Mouse (Mus musculus) liver, embryonic 14.5 days (tissue): ENCODE data around the gene Ccl6. TPM values are rescaled to one million over a fixed set of nuclear protein-coding genes. Genes with fewer than 3 reads are reported as not detected.

Experiments
- ATAC-seq: fragments of 200-750 bp; cut with Nextera tagmentation; 2 replicates; pipeline ENCODE4 v1.8.0; 2017; ENCODE audit warnings: moderate number of reproducible peaks, mild to moderate bottlenecking, moderate library complexity; ENCODE audit not compliant: insufficient read depth
- DNase-seq, 3 experiments: peaks; one replicate each; pipeline ENCODE4 v3.0.0-alpha.2; 2012 to 2013; ENCODE audit warnings: low read depth in 3 of 3, low spot score in 3 of 3
- H3K27ac ChIP-seq: fragments of 300-500 bp; sonication (generic); 2 replicates; pipeline ENCODE4 v1.5.1; 2014; ENCODE audit warnings: moderate library complexity, mild to moderate bottlenecking, control low read depth, inconsistent platforms
- H3K27me3 ChIP-seq: fragments of 300-500 bp; sonication (generic); 2 replicates; pipeline ENCODE4 v1.6.1; 2014; ENCODE audit warnings: mild to moderate bottlenecking, low read length, moderate library complexity; ENCODE audit not compliant: control insufficient read depth, insufficient read depth
- H3K36me3 ChIP-seq: fragments of 300-500 bp; sonication (generic); replicated peaks from 2 replicates; pipeline ENCODE4 v1.6.1; 2014; ENCODE audit warnings: low read depth; ENCODE audit not compliant: control insufficient read depth, insufficient read depth
- H3K4me1 ChIP-seq, 2 experiments: fragments of 200-500 bp in 1 of 2; fragments of 300-500 bp in 1 of 2; sonication (generic) in 1 of 2; replicated peaks; 2 replicates each; pipeline ENCODE4 v1.6.1; 2012 to 2014; ENCODE audit warnings: antibody characterized with exemption in 1 of 2, inconsistent platforms in 1 of 2, low read length in 1 of 2; ENCODE audit not compliant: control insufficient read depth in 2 of 2, insufficient read depth in 2 of 2
- H3K4me2 ChIP-seq: fragments of 300-500 bp; sonication (generic); 2 replicates; pipeline ENCODE4 v1.6.1; 2014; ENCODE audit warnings: low read depth, mild to moderate bottlenecking, control low read depth, moderate library complexity
- H3K4me3 ChIP-seq, 2 experiments: fragments of 200-500 bp in 1 of 2; fragments of 300-500 bp in 1 of 2; sonication (generic) in 1 of 2; 2 replicates each; pipeline ENCODE4 v1.5.1; 2012 to 2014; ENCODE audit warnings: low read depth in 2 of 2, low read length in 2 of 2, mild to moderate bottlenecking in 2 of 2, control low read depth in 1 of 2, inconsistent platforms in 1 of 2, moderate library complexity in 1 of 2; ENCODE audit not compliant: insufficient read depth in 1 of 2
- H3K9ac ChIP-seq: fragments of 300-500 bp; sonication (generic); replicated peaks from 2 replicates; pipeline ENCODE4 v1.6.1; 2014; ENCODE audit warnings: mild to moderate bottlenecking, control low read depth, moderate library complexity
- H3K9me3 ChIP-seq: fragments of 300-500 bp; sonication (generic); 2 replicates; pipeline ENCODE4 v1.6.1; 2016; ENCODE audit warnings: low read length, mixed read lengths; ENCODE audit not compliant: control insufficient read depth
- CTCF ChIP-seq: IDR thresholded peaks from 2 replicates; pipeline ENCODE4 v1.5.1; 2016; ENCODE audit warnings: antibody characterized with exemption, low read depth, control low read depth
- EP300 ChIP-seq: IDR thresholded peaks from 2 replicates; pipeline ENCODE4 v1.6.1; 2016; ENCODE audit warnings: antibody characterized with exemption, low read depth
- WGBS: fragments of 180-500 bp; shearing (Covaris S2); extraction: QIAGEN DNeasy Blood & Tissue Kit; methylation state at CpG from one replicate; pipeline ENCODE4 v1.1.7; 2014; ENCODE audit not compliant: insufficient replicate concordance; 5-methylcytosine and 5-hydroxymethylcytosine counted together
- polyA plus RNA-seq, 2 experiments: library from polyadenylated mRNA; depleted of rRNA in 1 of 2; stranded (reverse) in 1 of 2; unstranded in 1 of 2; fragments of >200 nt; fragmentation: Nextera tagmentation in 1 of 2; extraction: Ambion mirVana in 1 of 2; gene quantifications; 2 replicates each; pipeline versions ENCODE4 v1.2.1 to v1.2.3; 2012 to 2014

Ccl6 gene
- polyA plus RNA-seq, 2 experiments: 2.6 to 12.7 TPM

- H3K4me2 ChIP-seq: no peak overlapping the region
- ATAC-seq: no peak
- no peaks in the 10 kb centered on the region for H3K36me3 ChIP-seq
- no peak for DNase-seq
- no peaks in the 10 kb centered on the region for H3K9me3 ChIP-seq
- no peaks in the 10 kb centered on the region for H3K27me3 ChIP-seq
- H3K4me3 ChIP-seq: no peak overlapping the region
- no peak for TF ChIP-seq CTCF
- TF ChIP-seq EP300: no peak
- no peaks in the 10 kb centered on the region for H3K4me1 ChIP-seq
- H3K9ac ChIP-seq: no peak overlapping the region
- 50% methylated on average over 2 of the region's 2 CpGs for WGBS
- H3K27ac ChIP-seq: no peak overlapping the region
These were observed 7.7 kb upstream of the Ccl6 start for GRCm38 (mm10) chr11:83600576-83600975.

- Histone ChIP-seq H3K9ac (no peak overlapping the region), H3K27me3 (no peaks in the 10 kb centered on the region), H3K4me2 (no peak overlapping the region), H3K4me3 (no peak overlapping the region), H3K36me3 (no peaks in the 10 kb centered on the region), H3K9me3 (no peaks in the 10 kb centered on the region), H3K27ac (no peak overlapping the region), H3K4me1 (no peaks in the 10 kb centered on the region)
- no peak for ATAC-seq
- WGBS: 60% methylated on average over 3 of the region's 3 CpGs
- TF ChIP-seq CTCF (no peak), EP300 (no peak)
- no peak for DNase-seq
These were observed 6.1 kb upstream of the Ccl6 start for GRCm38 (mm10) chr11:83598991-83599390.

- no peak for TF ChIP-seq EP300
- TF ChIP-seq CTCF: no peak
These were observed 5.4 kb upstream of the Ccl6 start for GRCm38 (mm10) chr11:83598207-83598837.

GRCm38 (mm10) chr11:83597796-83598195 is 4.9 kb upstream of the Ccl6 start:
- Histone ChIP-seq H3K9ac (no peak overlapping the region), H3K27me3 (no peaks in the 10 kb centered on the region), H3K27ac (no peak overlapping the region), H3K36me3 (no peaks in the 10 kb centered on the region), H3K4me3 (no peak overlapping the region), H3K4me2 (no peak overlapping the region), H3K4me1 (peaks cover 0 to under 1% of the 10 kb centered on the region in 2 experiments; a peak in 1 of 4 replicates), H3K9me3 (no peaks in the 10 kb centered on the region)
- ATAC-seq (no peak), DNase-seq (no peak)
- WGBS: 62% methylated on average over 7 of the region's 7 CpGs
- no peak for TF ChIP-seq CTCF
- no peak for TF ChIP-seq EP300

More at GRCm38 (mm10) chr11:83598207-83598837, 5.4 kb upstream of the Ccl6 start:
- no peak overlapping the region for H3K4me2 ChIP-seq
- H3K4me3 ChIP-seq: no peak overlapping the region
- no peaks in the 10 kb centered on the region for H3K27me3 ChIP-seq
- H3K9me3 ChIP-seq: no peaks in the 10 kb centered on the region
- no peaks in the 10 kb centered on the region for H3K4me1 ChIP-seq
- DNase-seq: no peak
- H3K9ac ChIP-seq: no peak overlapping the region
- no peaks in the 10 kb centered on the region for H3K36me3 ChIP-seq
- WGBS: 38% methylated on average over 3 of the region's 3 CpGs
- ATAC-seq: no peak
- no peak overlapping the region for H3K27ac ChIP-seq

DNA sequence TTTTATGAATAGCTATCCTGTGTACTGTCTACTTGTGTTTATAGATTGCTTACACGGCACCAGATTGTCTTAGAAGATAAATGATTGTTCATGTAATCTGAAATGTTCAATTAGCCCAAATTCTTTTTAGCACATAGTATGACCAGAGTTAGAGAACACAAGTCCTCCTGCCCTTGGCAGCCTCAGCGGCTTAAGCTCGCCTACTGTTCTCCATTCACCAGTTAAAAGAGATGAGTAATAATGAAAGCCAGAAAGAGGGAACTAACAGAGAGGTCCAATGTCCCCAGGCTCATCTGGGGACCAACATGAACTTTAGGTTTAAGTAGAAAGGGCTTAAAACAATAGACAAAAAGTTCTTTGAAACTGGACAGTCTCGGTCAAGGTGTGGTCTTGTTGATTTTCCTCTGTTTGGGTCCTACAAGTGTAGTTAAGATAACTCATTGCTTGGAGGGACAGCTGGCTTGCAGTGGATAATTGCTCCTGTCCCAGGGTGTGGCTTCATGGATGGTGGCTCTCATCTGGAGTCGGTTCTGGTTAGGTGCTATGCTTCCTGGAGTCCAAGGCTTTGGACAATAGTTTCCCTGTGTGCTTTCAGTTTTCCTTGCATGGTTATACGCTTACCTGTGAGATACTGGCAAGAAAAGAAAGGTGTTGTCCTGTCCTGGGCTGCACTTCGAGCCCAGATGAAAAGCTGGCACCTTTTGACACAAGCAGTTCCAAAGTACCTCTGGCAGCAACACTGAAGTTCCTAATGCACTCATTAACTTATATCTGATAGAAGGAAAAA is 3.0 kb upstream of the Ccl6 start:
- ATAC-seq: no peak
- TF ChIP-seq EP300 (no peak), CTCF (no peak)
- DNase-seq: no peak

More for the DNA sequence above, 3.0 kb upstream of the Ccl6 start:
- WGBS: 50% methylated on average over 7 of the region's 7 CpGs
- no peak overlapping the region for H3K4me3 ChIP-seq
- no peak overlapping the region for H3K4me2 ChIP-seq
- no peaks in the 10 kb centered on the region for H3K36me3 ChIP-seq
- H3K4me1 ChIP-seq: peaks cover 0 to 4% of the 10 kb centered on the region in 2 experiments; a peak in 2 of 4 replicates
- H3K27ac ChIP-seq: no peak overlapping the region
- H3K27me3 ChIP-seq: no peaks in the 10 kb centered on the region
- no peaks in the 10 kb centered on the region for H3K9me3 ChIP-seq
- H3K9ac ChIP-seq: no peak overlapping the region
